Mouse (Mus musculus) midbrain, embryonic 16.5 days (tissue): Measurements from ENCODE around the gene Bola1. TPM values are rescaled to one million over a fixed set of nuclear protein-coding genes. Genes with fewer than 3 reads are reported as not detected.

ENCODE experiments used
- ATAC-seq: fragments of 200-750 bp; cut with Nextera tagmentation; 2 replicates; pipeline ENCODE4 v1.8.0; 2017; ENCODE audit warnings: moderate TSS enrichment
- H3K27ac ChIP-seq: fragments of 300-500 bp; sonication (generic); 2 replicates; pipeline ENCODE4 v1.5.1; 2014; ENCODE audit warnings: mild to moderate bottlenecking, low read length, mixed read lengths
- H3K27me3 ChIP-seq: fragments of 300-500 bp; sonication (generic); 2 replicates; pipeline ENCODE4 v1.6.1; 2014; ENCODE audit warnings: low read depth, low read length, mixed read lengths; ENCODE audit not compliant: control insufficient read depth, insufficient read depth
- H3K36me3 ChIP-seq: fragments of 300-500 bp; sonication (generic); 2 replicates; pipeline ENCODE4 v1.6.1; 2014; ENCODE audit warnings: mild to moderate bottlenecking, low read length, moderate library complexity, mixed read lengths; ENCODE audit not compliant: control insufficient read depth, insufficient read depth
- H3K4me1 ChIP-seq: fragments of 300-500 bp; sonication (generic); 2 replicates; pipeline ENCODE4 v1.6.1; 2014; ENCODE audit warnings: mild to moderate bottlenecking, low read length, mixed read lengths; ENCODE audit not compliant: control insufficient read depth, insufficient read depth
- H3K4me2 ChIP-seq: fragments of 300-500 bp; sonication (generic); 2 replicates; pipeline ENCODE4 v1.6.1; 2014; ENCODE audit warnings: mild to moderate bottlenecking, low read length, mixed read lengths
- H3K4me3 ChIP-seq: fragments of 300-500 bp; sonication (generic); 2 replicates; pipeline ENCODE4 v1.5.1; 2014; ENCODE audit warnings: low read depth, mild to moderate bottlenecking, low read length, moderate library complexity, mixed read lengths
- H3K9ac ChIP-seq: fragments of 300-500 bp; sonication (generic); 2 replicates; pipeline ENCODE4 v1.6.1; 2014; ENCODE audit warnings: low read depth, low read length, mixed read lengths
- H3K9me3 ChIP-seq: fragments of 300-500 bp; sonication (generic); replicated peaks from 2 replicates; pipeline ENCODE4 v1.6.1; 2014; ENCODE audit warnings: mild to moderate bottlenecking, low read length, mixed read lengths; ENCODE audit not compliant: control insufficient read depth, poor library complexity, severe bottlenecking
- WGBS: fragments of 180-500 bp; shearing (Covaris S2); extraction: QIAGEN DNeasy Blood & Tissue Kit; methylation state at CpG from one replicate; pipeline ENCODE4 v1.1.7; 2014; 5-methylcytosine and 5-hydroxymethylcytosine counted together
- microRNA-seq: library from miRNA; unstranded; fragments of <30 nt; microRNA quantifications from one replicate; pipeline ENCODE4, GENCODE M21; 2017
- polyA plus RNA-seq: library from polyadenylated mRNA; unstranded; fragments of >200 nt; fragmentation: Nextera tagmentation; extraction: Ambion mirVana; gene quantifications from 2 replicates; pipeline ENCODE4 v1.2.1, GENCODE M21; 2015

Gene Bola1
- polyA plus RNA-seq, 1 experiment from 2014 or later, result 51.3 TPM

GRCm38 (mm10) chr3:96152611-96153010 lies 66.9 kb downstream of the Bola1 start:
- H3K4me1 ChIP-seq, result 0 out of 2 replicates have a peak, but pooled peaks cover 2% of the 10 kb centered on the region
- ATAC-seq, result no peak
- H3K4me3 ChIP-seq, result no peak overlapping the region
- H3K36me3 ChIP-seq, result peaks cover 17% of the 10 kb centered on the region; the same call in 1 of the 2 replicates
- H3K4me2 ChIP-seq, result no peak overlapping the region
- H3K9me3 ChIP-seq, result no peaks in the 10 kb centered on the region
- WGBS, result 86% methylated on average over 5 of the region's 5 CpGs
- no peak overlapping the region for H3K27ac ChIP-seq
- H3K9ac ChIP-seq, result no peak overlapping the region
- no peaks in the 10 kb centered on the region for H3K27me3 ChIP-seq

- ATAC-seq, result no peak
- H3K4me1 ChIP-seq, result 0 out of 2 replicates have a peak, but pooled peaks cover 2% of the 10 kb centered on the region
- H3K9ac ChIP-seq, result no peak overlapping the region
- H3K4me3 ChIP-seq, result no peak overlapping the region
- H3K27me3 ChIP-seq, result no peaks in the 10 kb centered on the region
- H3K36me3 ChIP-seq, result peaks cover 17% of the 10 kb centered on the region; the same call in 1 of the 2 replicates
- H3K27ac ChIP-seq, result no peak overlapping the region
- H3K4me2 ChIP-seq, result no peak overlapping the region
- 89% methylated on average over 7 of the region's 7 CpGs for WGBS
- H3K9me3 ChIP-seq, result no peaks in the 10 kb centered on the region
These were observed 67.7 kb downstream of the Bola1 start for GRCm38 (mm10) chr3:96151836-96152235.

GRCm38 (mm10) chr3:96147950-96148349 lies 71.6 kb downstream of the Bola1 start:
- Histone ChIP-seq H3K27ac (peak overlapping the region; percentile 26; the same call in 1 of the 2 replicates), H3K4me3 (no peak overlapping the region), H3K9me3 (no peaks in the 10 kb centered on the region), H3K9ac (no peak overlapping the region), H3K4me1 (0 out of 2 replicates have a peak, but pooled peaks cover 2% of the 10 kb centered on the region), H3K36me3 (peaks cover 16% of the 10 kb centered on the region), H3K27me3 (no peaks in the 10 kb centered on the region), H3K4me2 (no peak overlapping the region)
- 20% methylated on average over 5 of the region's 5 CpGs for WGBS
- no peak for ATAC-seq

Small RNA genes within 50 kb of the gene (microRNA-seq; reads per million reads assigned to microRNA genes)
- not detected for gene Gm44492
- not detected for gene Gm47311
- gene Gm47313, result not detected

Other genes with a start within 250 kb of the Bola1 start
- gene Plekho1, start 223.7 kb downstream of the Bola1 start, polyA plus RNA-seq, result 46.1 and 54.6 TPM in 2 replicates
- 62.0 and 64.7 TPM in 2 replicates for gene Vps45, start 161.2 kb downstream of the Bola1 start, polyA plus RNA-seq
- 7.0 and 8.4 TPM in 2 replicates for gene Otud7b, start 115.2 kb downstream of the Bola1 start, polyA plus RNA-seq
- 7.8 and 15.1 TPM in 2 replicates for gene Mtmr11, start 57.7 kb downstream of the Bola1 start, polyA plus RNA-seq
- 134 and 136 TPM in 2 replicates for gene Sf3b4, start 47.4 kb downstream of the Bola1 start, polyA plus RNA-seq
- gene Sv2a, start 38.6 kb downstream of the Bola1 start, polyA plus RNA-seq, result 123 and 137 TPM in 2 replicates
- not detected in 2 replicates for gene Hist2h2ab, start 156 bp upstream of the Bola1 start, polyA plus RNA-seq
- 0.66 and 0.99 TPM in 2 replicates for gene Hist2h2ac, start 1.2 kb upstream of the Bola1 start, polyA plus RNA-seq
- gene Hist2h2be, start 1.4 kb upstream of the Bola1 start, polyA plus RNA-seq, result 4.4 and 4.7 TPM in 2 replicates
- 1.3 TPM in 2 replicates for gene Hist2h3c2, start 19.4 kb upstream of the Bola1 start, polyA plus RNA-seq
- gene Hist2h2aa2, start 20.6 kb upstream of the Bola1 start, polyA plus RNA-seq, result 38.1 and 48.4 TPM in 2 replicates
- 7.4 and 13.2 TPM in 2 replicates for gene Hist2h2aa1, start 25.8 kb upstream of the Bola1 start, polyA plus RNA-seq
- gene Hist2h3c1, start 27.0 kb upstream of the Bola1 start, polyA plus RNA-seq, result 0.39 TPM in 1 of 2 replicates, not detected in the other
- 3.3 and 3.8 TPM in 2 replicates for gene Hist2h4, start 43.6 kb upstream of the Bola1 start, polyA plus RNA-seq
- gene Hist2h3b, start 48.9 kb upstream of the Bola1 start, polyA plus RNA-seq, result 5.9 and 7.6 TPM in 2 replicates
- gene Hist2h2bb, start 50.0 kb upstream of the Bola1 start, polyA plus RNA-seq, result 1.1 TPM in 1 of 2 replicates, not detected in the other
- 0.89 and 1.5 TPM in 2 replicates for gene Fcgr1, start 74.3 kb upstream of the Bola1 start, polyA plus RNA-seq
- not detected in 2 replicates for gene BC107364, start 232.6 kb upstream of the Bola1 start, polyA plus RNA-seq